Mouse (Mus musculus): ENCODE measurements around the gene Pcnx.

DNA sequence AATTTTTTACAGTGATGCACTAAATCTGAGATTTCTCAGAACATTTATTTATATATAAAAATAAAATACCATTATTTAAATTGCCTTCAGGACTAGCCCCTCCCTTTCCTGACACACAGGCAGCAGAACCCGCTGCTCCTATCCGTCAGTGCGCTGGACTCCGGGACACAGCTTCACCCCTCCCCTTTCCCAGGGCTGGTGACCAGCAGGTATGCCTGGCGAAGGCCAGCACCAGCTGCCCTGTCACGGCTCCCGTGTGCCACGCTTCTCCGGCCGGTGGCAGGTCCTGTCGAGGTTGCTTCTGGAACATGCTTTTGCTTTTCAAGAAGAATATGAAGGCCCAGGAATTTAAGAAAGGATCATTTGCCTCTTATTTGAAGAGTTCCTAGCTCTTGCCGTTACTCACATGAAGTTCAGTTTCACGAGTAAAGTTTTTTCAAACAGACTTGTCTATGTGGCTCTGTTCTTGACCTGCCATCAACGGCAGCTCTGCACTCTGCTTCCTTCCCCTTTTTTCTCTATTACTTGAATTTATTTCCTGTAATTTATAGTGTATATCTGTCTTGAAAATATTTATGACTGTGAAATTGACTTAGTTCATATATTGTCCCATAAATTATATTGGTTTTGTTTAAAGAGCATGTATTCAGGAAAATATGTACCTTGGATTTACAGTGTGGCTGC lies 137.0 kb downstream of the Pcnx start:
- TF ChIP-seq CTCF (IDR thresholded peaks at IDR 0.05; ENCODE audit: low read depth, low read length) = no peak
- TF ChIP-seq POLR2A (IDR thresholded peaks at IDR 0.05; ENCODE audit: borderline replicate concordance, low read depth, low read length) = no peak
